Mouse (Mus musculus) hindlimb bud, embryonic 11.5 days (tissue): ENCODE data around the gene Birc3.
"Not testable (repeated sequence)": the region's sequence is repeated elsewhere in the genome, so short reads cannot be mapped to it uniquely, and the experiment has no call there.

ENCODE experiments used
- DNase-seq: peaks from one replicate; pipeline ENCODE4 v3.0.0-alpha.2; 2012; ENCODE audit warnings: low read depth, low spot score; ENCODE audit errors: extremely low spot score

Gene Birc3

GRCm38 (mm10) chr9:7872775-7873439 lies at the start of gene Birc3:
Gene Birc3, minus strand, starts transcription at chr9:7873186.
- peak; percentile 20 for DNase-seq

DNA sequence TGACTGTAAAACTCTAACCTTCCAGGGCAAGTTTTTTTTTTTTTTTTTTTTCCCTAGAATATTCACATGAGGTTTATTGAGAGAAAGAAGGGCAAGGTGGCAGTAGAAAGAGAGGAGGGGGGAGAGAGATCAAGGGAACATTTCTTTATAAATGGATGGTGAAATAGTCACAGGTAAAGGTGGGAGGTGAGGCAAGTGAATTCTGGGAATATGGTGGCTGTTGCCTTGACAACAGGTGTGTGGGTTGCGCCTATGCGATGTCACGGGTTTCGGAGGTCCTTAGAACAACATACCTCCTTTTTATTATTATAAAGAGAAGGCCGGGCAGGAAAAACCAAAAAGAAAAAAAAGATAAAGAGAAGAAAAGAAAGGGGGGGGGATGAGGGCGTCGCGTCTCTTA lies 41.9 kb upstream of the Birc3 start:
- DNase-seq = no peak

DNA sequence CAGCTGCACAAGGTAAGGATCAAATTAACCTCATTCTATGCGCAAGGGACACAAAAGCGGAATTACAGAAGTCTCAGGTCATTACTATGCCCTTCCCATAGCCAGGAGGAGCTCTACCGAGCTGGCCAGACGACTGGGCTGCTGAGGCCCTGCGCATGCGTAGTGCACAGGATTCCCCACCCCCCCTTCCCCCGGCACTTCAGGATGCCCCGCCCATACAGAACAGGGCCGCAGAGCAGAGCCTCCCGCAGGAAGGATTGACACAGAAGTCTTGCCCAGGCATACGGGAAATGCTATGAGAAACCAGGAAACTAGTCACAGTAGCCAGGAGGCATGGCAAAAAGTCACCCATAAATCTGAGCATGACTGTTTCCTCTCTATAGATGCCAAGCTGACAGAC lies 41.5 kb upstream of the Birc3 start:
- DNase-seq = peak; percentile 46

GRCm38 (mm10) chr9:7913953-7914352 lies 41.0 kb upstream of the Birc3 start:
- no peak for DNase-seq

GRCm38 (mm10) chr9:7907351-7907985 lies 34.5 kb upstream of the Birc3 start:
- no peak for DNase-seq

- DNase-seq = no peak
Observed at GRCm38 (mm10) chr9:7906564-7906963, 33.6 kb upstream of the Birc3 start.

GRCm38 (mm10) chr9:7903825-7904224 lies 30.8 kb upstream of the Birc3 start:
- no peak for DNase-seq

- DNase-seq = no peak
Observed at GRCm38 (mm10) chr9:7903262-7903661, 30.3 kb upstream of the Birc3 start.

DNA sequence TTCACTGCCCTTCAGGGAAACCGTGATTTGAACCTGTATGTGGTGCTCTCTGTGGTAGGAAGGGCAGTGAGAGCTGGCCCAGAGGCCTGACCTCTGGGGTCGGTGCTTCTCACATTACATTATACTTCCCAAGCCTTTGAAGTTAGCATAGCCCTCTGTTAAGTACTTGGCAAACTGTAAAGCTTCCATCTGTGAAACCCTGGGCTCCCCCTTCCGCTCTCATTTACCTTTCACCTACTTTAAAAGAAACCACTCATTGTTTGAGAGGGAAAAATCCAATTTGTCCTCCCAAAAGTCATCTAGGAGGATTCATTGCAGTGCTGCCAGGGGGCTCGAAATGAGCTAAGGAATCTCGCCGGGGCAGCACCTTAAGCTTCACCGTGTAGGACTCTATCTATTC lies 29.3 kb upstream of the Birc3 start:
- peak; percentile 79 for DNase-seq

DNA sequence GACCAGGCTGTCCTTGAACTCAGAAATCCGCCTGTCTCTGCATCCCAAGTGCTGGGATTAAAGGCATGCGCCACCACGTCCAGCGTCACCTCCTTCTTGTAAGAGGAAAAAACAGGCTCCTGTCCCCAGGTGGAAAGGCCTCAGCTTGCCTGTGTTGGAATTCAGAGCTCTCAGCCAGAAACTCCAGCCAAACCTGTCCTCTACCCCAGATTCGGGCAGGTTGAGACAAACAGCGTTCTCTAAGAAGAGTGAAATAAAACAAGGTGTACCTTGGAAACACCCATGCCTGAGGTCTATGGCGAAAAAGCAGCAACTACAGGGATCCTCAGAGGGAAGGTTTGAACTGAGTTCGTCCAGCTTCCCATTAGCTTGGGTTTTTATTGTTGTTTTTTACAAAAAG lies 28.0 kb upstream of the Birc3 start:
- no peak for DNase-seq

DNA sequence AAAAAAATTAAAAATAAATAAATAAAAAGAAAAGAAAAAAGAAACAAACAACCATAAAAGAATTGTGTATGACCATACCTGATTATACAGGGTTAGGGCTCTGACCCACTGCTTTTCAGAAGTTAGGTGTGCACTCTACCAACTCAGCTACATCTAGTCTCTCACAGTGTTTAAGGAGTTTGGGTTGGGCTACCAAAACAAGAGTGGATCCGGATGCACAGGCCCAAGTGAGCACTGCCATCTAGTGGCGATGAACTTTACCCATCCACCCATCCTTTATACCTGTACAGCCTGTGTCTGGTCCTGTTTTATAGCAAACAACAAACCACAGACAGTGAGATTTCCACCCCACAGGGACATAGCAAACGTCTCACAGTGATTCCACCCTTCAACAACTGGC lies 24.5 kb upstream of the Birc3 start:
- no peak for DNase-seq

GRCm38 (mm10) chr9:7891796-7892195 lies 18.8 kb upstream of the Birc3 start:
- DNase-seq = not testable (repeated sequence)

DNA sequence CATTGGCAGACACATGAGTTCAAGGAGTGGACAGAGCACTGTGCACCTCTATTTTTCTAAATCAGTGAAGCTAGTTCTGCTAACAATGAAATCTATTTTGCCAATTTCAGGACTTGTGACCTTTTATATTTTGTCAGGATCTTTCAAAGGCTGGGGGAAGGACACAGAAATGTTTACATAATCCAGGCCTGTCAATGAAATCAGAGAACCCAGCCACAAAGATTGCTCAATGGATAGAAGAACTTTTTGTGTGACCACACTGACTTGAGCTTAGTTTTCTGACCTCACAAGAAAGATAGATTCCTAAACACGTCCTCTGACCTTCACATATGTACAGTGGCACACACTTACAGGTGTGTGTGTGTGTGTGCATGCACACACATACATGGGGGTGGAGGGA lies 18.2 kb upstream of the Birc3 start:
- DNase-seq = no peak

GRCm38 (mm10) chr9:7884346-7884745 lies 11.4 kb upstream of the Birc3 start:
- DNase-seq = no peak

- no peak for DNase-seq
Observed at GRCm38 (mm10) chr9:7882304-7882865, 9.4 kb upstream of the Birc3 start.

- DNase-seq = no peak
Observed at GRCm38 (mm10) chr9:7873511-7874211, 675 bp upstream of the Birc3 start.

- no peak for DNase-seq
Observed at GRCm38 (mm10) chr9:7872044-7872774, 777 bp downstream of the Birc3 start.

GRCm38 (mm10) chr9:7871316-7872043 lies 1.5 kb downstream of the Birc3 start:
- no peak for DNase-seq

DNA sequence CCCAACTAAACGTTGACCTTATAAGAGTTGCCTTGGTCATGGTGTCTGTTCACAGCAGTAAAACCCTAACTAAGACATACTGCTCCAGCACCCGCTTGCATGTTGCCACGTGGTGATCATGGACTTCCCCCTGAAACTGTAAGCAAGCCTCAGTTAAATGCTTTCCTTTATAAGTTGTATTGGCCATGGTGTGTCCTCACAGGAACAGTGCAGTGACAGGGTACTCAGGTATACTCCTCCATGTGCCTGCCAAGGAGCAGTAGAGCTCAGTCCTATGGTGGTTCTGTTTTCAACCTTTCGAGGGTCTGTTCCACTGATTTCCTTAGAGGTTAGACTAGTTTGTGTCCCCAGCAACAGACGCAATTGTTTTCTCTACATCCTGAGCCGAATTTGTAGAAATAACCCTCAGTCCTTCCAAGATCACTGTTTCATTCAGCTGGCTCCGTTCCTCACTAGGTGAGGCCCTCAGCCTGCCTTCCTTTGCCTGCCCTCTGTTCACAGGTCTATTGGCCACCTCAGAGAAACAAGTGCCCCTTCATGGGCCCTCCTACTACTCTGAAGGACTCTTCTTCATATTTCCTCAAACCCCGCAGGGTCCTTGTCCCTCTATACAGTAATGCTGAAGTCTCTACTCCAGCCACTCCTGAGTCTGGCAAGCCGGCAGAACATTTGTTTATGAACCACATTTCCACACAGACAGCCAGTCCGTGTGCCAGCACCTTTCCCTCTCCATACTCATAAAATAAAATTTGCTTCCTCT lies 2.2 kb downstream of the Birc3 start:
- no peak for DNase-seq
